Mouse (Mus musculus) heart, postnatal 14 days (tissue): Measurements from ENCODE around the gene Lenep. TPM values are rescaled to one million over a fixed set of nuclear protein-coding genes. Genes with fewer than 3 reads are reported as not detected.

Experiments
- DNase-seq, 2 experiments: peaks; one replicate each; pipeline ENCODE4 v3.0.0; 2021 to 2022
- intact Hi-C: fragments of 180-260 bp; cut with DNase I; formaldehyde crosslinking; loops from one replicate; pipeline ENCODE4 v1.15.1; 2025
- total RNA-seq, 2 experiments: library from RNA; stranded (reverse); gene quantifications; 2 replicates each; pipeline ENCODE4 v1.2.3; 2021

Gene Lenep
- total RNA-seq, 2 experiments from 2014 or later = 0.98 TPM; not detected in 1

- DNase-seq = no peak
- intact Hi-C loops = no loop called here
Measured at GRCm38 (mm10) chr3:89381233-89381632, 21.4 kb downstream of the Lenep start.

- DNase-seq = no peak
- intact Hi-C loops = no loop called here
Measured at GRCm38 (mm10) chr3:89380711-89381110, 21.9 kb downstream of the Lenep start.

GRCm38 (mm10) chr3:89380291-89380690 is 22.3 kb downstream of the Lenep start:
- intact Hi-C loops = no loop called here

GRCm38 (mm10) chr3:89379388-89380131 is 23.0 kb downstream of the Lenep start:
- DNase-seq = no peak
- intact Hi-C loops = loop anchor here (5.0 kb wide), 1 partner anchor 108 kb away; no protein-coding TSS in a partner anchor

More at GRCm38 (mm10) chr3:89380291-89380690, 22.3 kb downstream of the Lenep start:
- DNase-seq = no peak

- intact Hi-C loops = loop anchor here (5.0 kb wide), 1 partner anchor 109 kb away; no protein-coding TSS in a partner anchor
Measured at GRCm38 (mm10) chr3:89378394-89379067, 24.1 kb downstream of the Lenep start.

GRCm38 (mm10) chr3:89377831-89378230 is 24.8 kb downstream of the Lenep start:
- intact Hi-C loops = loop anchor here (5.0 kb wide), 1 partner anchor 109 kb away; no protein-coding TSS in a partner anchor
- no peak for DNase-seq

More at GRCm38 (mm10) chr3:89378394-89379067, 24.1 kb downstream of the Lenep start:
- DNase-seq = peak; percentile 79 to 84

- intact Hi-C loops = no loop called here
- no peak for DNase-seq
Measured at GRCm38 (mm10) chr3:89373581-89374231, 28.9 kb downstream of the Lenep start.

- intact Hi-C loops = no loop called here
- DNase-seq = no peak
Measured at GRCm38 (mm10) chr3:89367338-89367737, 35.3 kb downstream of the Lenep start.

GRCm38 (mm10) chr3:89365486-89366414 is 36.8 kb downstream of the Lenep start:
- intact Hi-C loops = no loop called here
- no peak for DNase-seq

- DNase-seq = no peak
- intact Hi-C loops = no loop called here
Measured at GRCm38 (mm10) chr3:89365153-89365485, 37.5 kb downstream of the Lenep start, which contains the start of gene Dcst1. Dcst1 (minus strand) TSS chr3:89365253.

GRCm38 (mm10) chr3:89364631-89365030 is 38.0 kb downstream of the Lenep start:
- DNase-seq = no peak
- intact Hi-C loops = no loop called here

- no peak for DNase-seq
- intact Hi-C loops = no loop called here
Measured at GRCm38 (mm10) chr3:89361675-89362074, 40.9 kb downstream of the Lenep start, which contains the start of gene Dcst2. Dcst2 (plus strand) TSS chr3:89361975.

GRCm38 (mm10) chr3:89360237-89360636 is 42.4 kb downstream of the Lenep start:
- no peak for DNase-seq
- intact Hi-C loops = no loop called here

GRCm38 (mm10) chr3:89359630-89360029 is 43.0 kb downstream of the Lenep start:
- no peak for DNase-seq
- intact Hi-C loops = no loop called here

GRCm38 (mm10) chr3:89356029-89356428 is 46.6 kb downstream of the Lenep start:
- intact Hi-C loops = no loop called here

GRCm38 (mm10) chr3:89355512-89355902 is 47.1 kb downstream of the Lenep start:
- no peak for DNase-seq
- intact Hi-C loops = loop anchor here (2.0 kb wide), 1 partner anchor 39 kb away; no protein-coding TSS in a partner anchor

More at GRCm38 (mm10) chr3:89356029-89356428, 46.6 kb downstream of the Lenep start:
- DNase-seq = no peak

GRCm38 (mm10) chr3:89354816-89355511 is 47.6 kb downstream of the Lenep start:
- peak; percentile 88 to 93 for DNase-seq
- intact Hi-C loops = loop anchor here (1.0 to 2.0 kb wide), 2 partner anchors 15 to 38 kb away; no protein-coding TSS in a partner anchor

GRCm38 (mm10) chr3:89351271-89351670 is 51.3 kb downstream of the Lenep start:
- intact Hi-C loops = no loop called here
- no peak for DNase-seq
